Mouse (Mus musculus): ENCODE results near the gene Abcd3. TPM values are rescaled to one million over a fixed set of nuclear protein-coding genes. Genes with fewer than 3 reads are reported as not detected.

Gene Abcd3
- total RNA-seq, 2 experiments from 2014 or later, result 4.9 to 10.9 TPM

DNA sequence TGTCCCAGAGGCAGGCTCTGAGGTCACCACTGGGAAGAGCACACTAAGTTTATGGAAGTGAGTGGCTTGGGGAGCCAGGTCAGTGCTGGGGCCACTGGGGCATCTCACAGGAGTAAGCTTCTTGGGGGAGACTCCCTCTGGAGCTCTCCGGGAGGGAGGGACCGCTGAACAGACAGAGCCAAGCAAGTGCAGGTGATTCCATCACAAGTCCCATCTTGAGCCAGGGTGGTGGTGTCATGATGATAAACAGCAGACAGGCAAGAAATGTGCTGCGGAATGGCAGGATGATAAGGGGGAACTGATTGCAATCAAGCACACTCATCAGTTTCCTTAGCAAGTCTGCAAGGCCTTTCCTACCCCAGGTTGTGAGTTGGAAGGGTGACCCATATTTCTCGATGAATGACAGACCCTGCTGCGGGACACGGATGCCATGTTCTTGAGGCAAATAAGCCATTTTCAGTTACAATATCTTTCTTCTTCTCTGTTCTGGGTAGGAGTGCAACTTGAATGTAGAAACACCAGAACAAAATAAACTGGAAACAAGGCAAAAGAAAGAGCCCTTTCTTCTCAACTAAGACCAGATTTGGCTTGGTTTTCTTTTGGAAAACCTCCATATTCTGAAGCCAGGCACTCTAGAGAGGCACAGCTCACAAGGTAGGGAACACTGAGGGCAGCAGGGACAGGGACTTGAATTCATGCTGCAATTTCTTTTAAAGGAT is 99.2 kb downstream of the Abcd3 start:
- no peak for ATAC-seq (replicated peaks; ENCODE audit: low FRiP score, poor library complexity, severe bottlenecking)

DNA sequence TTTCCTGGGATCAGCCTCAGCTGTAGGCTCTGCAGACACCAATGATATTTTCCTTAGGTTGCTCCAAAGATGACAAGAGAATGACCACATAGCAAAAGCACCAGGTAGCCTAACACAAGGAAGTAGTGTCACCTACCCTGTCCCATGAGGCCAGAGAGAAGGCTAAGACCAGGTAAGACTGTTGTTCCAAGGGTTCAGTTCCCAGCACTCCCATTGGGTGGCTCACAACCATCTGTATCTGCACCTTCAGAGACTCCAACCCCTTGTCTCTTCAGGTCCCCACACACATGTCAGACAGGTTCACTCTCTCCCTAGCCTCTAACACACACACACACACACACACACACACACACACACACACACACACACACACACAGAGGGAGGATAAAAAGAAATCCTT is 99.8 kb downstream of the Abcd3 start:
- ATAC-seq (replicated peaks; ENCODE audit: low FRiP score, poor library complexity, severe bottlenecking), result no peak

DNA sequence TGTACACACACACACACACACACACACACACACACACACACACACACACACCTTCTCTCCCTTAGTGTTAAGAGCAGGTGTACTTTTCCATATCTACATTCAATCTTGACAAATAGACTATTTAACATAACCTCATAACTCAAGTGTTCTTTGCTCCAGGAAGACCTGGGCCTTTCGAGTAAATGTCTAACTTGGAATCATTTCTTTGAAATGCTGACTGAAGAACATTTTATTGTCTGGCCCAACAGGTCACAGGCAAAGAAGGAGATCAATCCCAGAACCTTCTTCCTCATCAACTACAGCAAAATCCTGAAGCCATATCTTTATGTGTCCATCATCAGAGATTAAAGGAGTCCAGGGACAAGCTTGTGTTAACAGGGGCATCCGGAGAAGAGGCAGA is 100.6 kb downstream of the Abcd3 start:
- ATAC-seq (replicated peaks; ENCODE audit: low FRiP score, poor library complexity, severe bottlenecking), result no peak

DNA sequence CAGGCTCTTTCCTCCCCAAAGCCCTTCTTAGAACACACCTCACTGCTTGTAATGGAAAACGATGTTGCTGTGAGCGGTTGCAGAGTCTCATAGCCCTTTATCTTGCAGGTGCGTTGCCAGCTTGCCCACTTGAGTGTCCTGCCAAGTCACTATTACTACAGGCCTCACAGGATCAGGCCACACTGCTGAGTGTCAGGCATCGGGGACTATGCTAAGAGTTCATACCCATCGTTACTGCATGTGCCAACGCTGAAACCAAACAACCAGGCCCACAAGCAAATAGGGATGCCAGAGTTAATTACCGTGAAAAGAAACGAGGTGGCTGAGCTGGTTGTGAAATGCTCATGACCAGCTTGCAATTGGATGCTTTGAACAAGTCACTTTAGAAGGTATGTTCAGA is 101.3 kb downstream of the Abcd3 start:
- ATAC-seq (replicated peaks; ENCODE audit: low FRiP score, poor library complexity, severe bottlenecking), result no peak

DNA sequence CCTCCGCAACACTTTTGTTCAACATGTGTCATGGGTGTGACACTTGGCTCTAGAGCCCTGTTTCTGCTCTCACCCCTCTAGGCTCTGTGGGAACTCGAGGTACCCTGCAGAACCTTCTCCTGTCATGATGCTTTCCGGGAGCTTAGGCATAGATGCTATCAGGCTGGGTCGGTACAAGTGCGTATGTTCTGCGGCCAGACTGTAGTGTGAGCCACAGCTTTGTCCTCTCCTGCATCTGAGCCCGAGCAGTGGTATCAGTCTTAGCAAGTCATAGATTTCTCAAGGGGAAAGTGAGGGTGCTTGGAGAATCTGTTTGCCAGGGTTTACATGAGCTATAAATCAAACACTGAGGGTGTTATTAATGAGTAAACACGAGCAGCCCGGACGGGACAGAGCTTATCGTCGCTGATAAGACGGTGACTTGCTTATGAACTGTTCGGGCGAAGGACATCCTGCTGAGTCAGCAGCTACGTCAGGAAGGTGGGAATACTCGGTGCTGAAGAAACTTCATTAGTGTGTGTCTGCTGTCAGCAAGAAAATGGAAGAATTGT is 101.9 kb downstream of the Abcd3 start:
- ATAC-seq (replicated peaks; ENCODE audit: low FRiP score, poor library complexity, severe bottlenecking), result no peak

DNA sequence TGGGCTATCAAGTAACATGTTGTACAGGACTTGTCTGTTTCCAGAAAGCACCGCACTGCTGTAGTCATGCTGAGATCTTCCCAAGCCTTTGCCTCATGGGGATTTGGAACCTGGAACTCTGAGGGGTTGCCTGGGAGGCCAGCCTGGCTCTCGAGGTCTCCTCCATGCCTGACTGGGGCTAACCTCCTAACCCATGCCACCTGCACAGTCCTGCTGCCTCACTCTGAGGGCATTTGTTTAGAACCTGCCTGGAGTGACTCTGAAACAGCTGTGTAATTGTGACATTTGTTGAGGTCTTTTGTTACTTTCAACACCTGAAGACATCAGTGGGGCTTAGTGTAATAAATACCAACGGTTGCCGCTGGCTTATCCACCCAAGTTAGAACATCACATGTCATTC is 102.9 kb downstream of the Abcd3 start:
- ATAC-seq (replicated peaks; ENCODE audit: low FRiP score, poor library complexity, severe bottlenecking), result no peak

DNA sequence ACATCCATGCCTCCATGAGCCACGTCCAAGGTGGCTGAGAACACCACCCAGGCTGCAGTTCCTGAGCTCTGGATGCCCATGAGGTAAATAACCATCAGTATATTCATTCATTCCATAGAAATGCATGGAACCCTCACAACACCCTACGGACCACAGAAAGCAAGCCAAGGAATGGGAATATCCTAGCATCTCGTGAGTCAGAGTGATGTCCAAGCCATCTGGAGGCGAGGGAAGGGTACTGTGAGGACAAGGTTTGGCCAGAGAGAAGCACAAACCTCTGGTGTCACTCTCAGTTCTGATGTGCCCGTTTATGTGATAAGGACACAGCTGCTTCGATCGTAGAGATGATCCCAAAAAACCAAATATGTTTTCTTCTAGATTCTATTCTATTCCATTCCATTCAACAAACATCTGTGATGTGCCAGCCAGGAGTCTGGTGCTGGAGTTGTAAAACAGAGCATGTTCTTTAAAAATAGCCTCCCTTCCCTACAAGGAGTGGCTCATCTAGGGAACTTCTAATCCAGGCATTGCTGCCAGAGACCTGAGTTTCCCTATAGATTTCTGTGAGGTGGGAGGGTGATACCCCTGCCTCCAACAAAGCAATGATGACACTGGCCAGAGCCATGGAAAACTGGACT is 104.1 kb downstream of the Abcd3 start:
- no peak for ATAC-seq (replicated peaks; ENCODE audit: low FRiP score, poor library complexity, severe bottlenecking)

Other genes with a start within 250 kb of the Abcd3 start
- gene 4930432M17Rik, start 144.5 kb downstream of the Abcd3 start, total RNA-seq (2015; ENCODE audit: low replicate concordance), result not detected in 2 replicates
- not detected in 2 replicates for gene 4930432M17Rik, start 144.5 kb downstream of the Abcd3 start, total RNA-seq (2017; ENCODE audit: low replicate concordance)
- gene F3, start 91.8 kb downstream of the Abcd3 start, total RNA-seq (2015; ENCODE audit: low replicate concordance), result not detected in 2 replicates
- gene F3, start 91.8 kb downstream of the Abcd3 start, total RNA-seq (2017; ENCODE audit: low replicate concordance), result not detected in 2 replicates
- 3.6 and 3.8 TPM in 2 replicates for gene Arhgap29, start 137.2 kb upstream of the Abcd3 start, total RNA-seq (2015; ENCODE audit: low replicate concordance)
- gene Arhgap29, start 137.2 kb upstream of the Abcd3 start, total RNA-seq (2017; ENCODE audit: low replicate concordance), result 0.39 and 3.6 TPM in 2 replicates
- gene Abca4, start 229.1 kb upstream of the Abcd3 start, total RNA-seq (2015; ENCODE audit: low replicate concordance), result 1.8 TPM in 1 of 2 replicates, not detected in the other
- not detected in 2 replicates for gene Abca4, start 229.1 kb upstream of the Abcd3 start, total RNA-seq (2017; ENCODE audit: low replicate concordance)